Mouse (Mus musculus) hindbrain, embryonic 12.5 days (tissue): ENCODE results near the gene Prdm16. TPM values are rescaled to one million over a fixed set of nuclear protein-coding genes. Genes with fewer than 3 reads are reported as not detected.

ENCODE experiments used
- ATAC-seq: fragments of 200-750 bp; cut with Nextera tagmentation; 2 replicates; pipeline ENCODE4 v1.8.0; 2017; ENCODE audit warnings: moderate TSS enrichment; ENCODE audit not compliant: low FRiP score
- H3K27ac ChIP-seq: fragments of 300-500 bp; sonication (generic); 2 replicates; pipeline ENCODE4 v1.5.1; 2016; ENCODE audit warnings: mild to moderate bottlenecking
- H3K27me3 ChIP-seq: fragments of 300-500 bp; sonication (generic); 2 replicates; pipeline ENCODE4 v1.6.1; 2016; ENCODE audit warnings: mild to moderate bottlenecking
- H3K36me3 ChIP-seq: fragments of 300-500 bp; sonication (generic); 2 replicates; pipeline ENCODE4 v1.6.1; 2016; ENCODE audit warnings: mild to moderate bottlenecking
- H3K4me1 ChIP-seq: fragments of 300-500 bp; sonication (generic); 2 replicates; pipeline ENCODE4 v1.6.1; 2016
- H3K4me2 ChIP-seq: fragments of 300-500 bp; sonication (generic); replicated peaks from 2 replicates; pipeline ENCODE4 v1.6.1; 2016; ENCODE audit warnings: mild to moderate bottlenecking
- H3K4me3 ChIP-seq: fragments of 300-500 bp; sonication (generic); 2 replicates; pipeline ENCODE4 v1.5.1; 2016; ENCODE audit warnings: mild to moderate bottlenecking
- H3K9ac ChIP-seq: fragments of 300-500 bp; sonication (generic); 2 replicates; pipeline ENCODE4 v1.6.1; 2016; ENCODE audit warnings: mild to moderate bottlenecking, moderate library complexity
- H3K9me3 ChIP-seq: fragments of 300-500 bp; sonication (generic); replicated peaks from 2 replicates; pipeline ENCODE4 v1.6.1; 2016; ENCODE audit warnings: mild to moderate bottlenecking
- WGBS: fragments of 180-500 bp; shearing (Covaris S2); methylation state at CpG from one replicate; pipeline ENCODE4 v1.1.7; 2016; 5-methylcytosine and 5-hydroxymethylcytosine counted together
- polyA plus RNA-seq: library from polyadenylated mRNA; unstranded; fragments of >200 nt; fragmentation: Nextera tagmentation; extraction: Ambion mirVana; gene quantifications from 2 replicates; pipeline ENCODE4 v1.2.1, GENCODE M21; 2016

The Prdm16 gene
- 26.4 and 32.3 TPM in 2 replicates for polyA plus RNA-seq

GRCm38 (mm10) chr4:154636721-154637311, at the start of gene Prdm16:
Gene Prdm16 (minus strand): TSS chr4:154636873.
- peaks cover 97% of the 10 kb centered on the region for H3K27me3 ChIP-seq
- H3K9me3 ChIP-seq: no peaks in the 10 kb centered on the region
- WGBS: under 1% methylated on average over 47 of the region's 47 CpGs
- no peaks in the 10 kb centered on the region for H3K36me3 ChIP-seq
- H3K27ac ChIP-seq: peak within 1 kb of the TSS; percentile 88
- H3K4me3 ChIP-seq: peak within 1 kb of the TSS; percentile 50
- peak within 1 kb of the TSS; percentile 72 for H3K9ac ChIP-seq
- H3K4me2 ChIP-seq: peak within 1 kb of the TSS; percentile 75
- peaks cover 61% of the 10 kb centered on the region for H3K4me1 ChIP-seq
- ATAC-seq: peak; percentile 33

DNA sequence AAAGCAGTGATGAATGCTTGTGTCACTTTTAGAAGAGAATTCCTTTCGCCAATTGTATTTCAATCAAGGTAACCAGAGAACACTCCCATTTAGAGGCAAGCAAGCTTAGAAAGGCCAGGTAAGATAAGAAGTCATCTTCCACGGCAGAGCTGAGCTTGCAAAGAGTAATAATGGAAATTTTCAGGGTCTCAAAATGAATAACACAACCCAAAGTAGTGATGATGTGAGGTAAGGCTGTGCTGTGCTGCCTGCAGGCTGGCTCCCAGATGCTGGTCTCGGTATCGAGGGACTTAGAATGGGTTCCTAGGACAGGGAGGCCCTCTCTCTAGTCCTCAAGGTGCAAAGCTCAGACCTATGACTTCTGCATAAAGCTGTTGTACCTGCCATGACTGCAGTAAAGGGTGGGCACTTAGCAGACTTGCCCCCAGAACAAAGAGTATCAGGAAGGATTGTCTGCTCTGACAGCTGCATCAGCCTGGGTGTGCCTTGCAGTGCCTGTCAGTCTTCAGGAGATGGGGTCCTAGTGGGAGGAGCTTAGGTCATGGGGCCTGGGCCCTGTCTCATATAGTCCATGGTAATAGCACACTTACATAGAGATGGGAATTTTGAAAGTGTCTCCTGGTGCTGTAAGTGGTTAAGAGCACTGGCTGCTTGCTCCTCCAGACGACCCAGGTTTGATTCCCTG, 46.5 kb upstream of the Prdm16 start:
- no peak for ATAC-seq
- peaks cover 17% of the 10 kb centered on the region for H3K27me3 ChIP-seq
- H3K9me3 ChIP-seq: no peaks in the 10 kb centered on the region
- 83% methylated on average over 5 of the region's 5 CpGs for WGBS
- H3K36me3 ChIP-seq: no peaks in the 10 kb centered on the region
- no peak overlapping the region for H3K9ac ChIP-seq
- no peak overlapping the region for H3K4me3 ChIP-seq
- H3K4me2 ChIP-seq: no peak overlapping the region
- no peaks in the 10 kb centered on the region for H3K4me1 ChIP-seq
- H3K27ac ChIP-seq: no peak overlapping the region

DNA sequence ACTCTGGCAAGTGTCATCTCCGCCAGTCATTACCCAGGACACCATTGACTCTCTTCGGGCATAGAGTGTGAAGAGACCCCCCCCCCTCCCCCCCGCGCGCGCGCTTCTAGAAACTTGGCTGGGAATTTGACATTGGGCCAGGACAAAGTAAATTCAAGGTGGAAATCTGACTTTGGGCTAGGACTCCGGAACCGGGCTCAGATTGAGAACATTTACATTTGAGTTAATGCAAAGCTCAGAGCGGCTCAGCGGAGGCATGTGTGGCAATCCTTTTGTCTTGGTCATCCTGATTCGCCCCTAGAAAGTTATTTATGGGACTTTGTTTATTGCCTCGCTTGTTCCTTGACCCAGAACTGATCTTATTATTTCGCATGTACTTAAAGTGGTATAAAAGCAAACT, 45.6 kb upstream of the Prdm16 start:
- Histone ChIP-seq H3K36me3 (no peaks in the 10 kb centered on the region), H3K4me1 (no peaks in the 10 kb centered on the region), H3K9ac (no peak overlapping the region), H3K9me3 (no peaks in the 10 kb centered on the region), H3K4me2 (no peak overlapping the region), H3K27me3 (peaks cover 18% of the 10 kb centered on the region), H3K27ac (no peak overlapping the region), H3K4me3 (no peak overlapping the region)
- ATAC-seq: no peak
- 48% methylated on average over 14 of the region's 14 CpGs for WGBS

- Histone ChIP-seq H3K36me3 (no peaks in the 10 kb centered on the region), H3K27ac (no peak overlapping the region; the same call in 1 of the 2 replicates), H3K4me3 (no peak overlapping the region), H3K9ac (no peak overlapping the region), H3K27me3 (peaks cover 25% of the 10 kb centered on the region; the same call in 1 of the 2 replicates), H3K9me3 (no peaks in the 10 kb centered on the region), H3K4me1 (peaks cover 11% of the 10 kb centered on the region; the same call in 1 of the 2 replicates), H3K4me2 (no peak overlapping the region)
- ATAC-seq: no peak
- WGBS: 62% methylated on average over 10 of the region's 10 CpGs
Measured at GRCm38 (mm10) chr4:154675441-154676000, 38.8 kb upstream of the Prdm16 start.

GRCm38 (mm10) chr4:154674966-154675365, 38.3 kb upstream of the Prdm16 start:
- peak overlapping the region; percentile 16; the same call in 1 of the 2 replicates for H3K4me2 ChIP-seq
- H3K9ac ChIP-seq: no peak overlapping the region
- no peak overlapping the region for H3K4me3 ChIP-seq
- ATAC-seq: no peak
- 33% methylated on average over 15 of the region's 15 CpGs for WGBS
- peaks cover 11% of the 10 kb centered on the region; the same call in 1 of the 2 replicates for H3K4me1 ChIP-seq
- H3K27me3 ChIP-seq: peaks cover 25% of the 10 kb centered on the region; the same call in 1 of the 2 replicates
- no peaks in the 10 kb centered on the region for H3K9me3 ChIP-seq
- H3K36me3 ChIP-seq: no peaks in the 10 kb centered on the region
- H3K27ac ChIP-seq: no peak overlapping the region; the same call in 1 of the 2 replicates

DNA sequence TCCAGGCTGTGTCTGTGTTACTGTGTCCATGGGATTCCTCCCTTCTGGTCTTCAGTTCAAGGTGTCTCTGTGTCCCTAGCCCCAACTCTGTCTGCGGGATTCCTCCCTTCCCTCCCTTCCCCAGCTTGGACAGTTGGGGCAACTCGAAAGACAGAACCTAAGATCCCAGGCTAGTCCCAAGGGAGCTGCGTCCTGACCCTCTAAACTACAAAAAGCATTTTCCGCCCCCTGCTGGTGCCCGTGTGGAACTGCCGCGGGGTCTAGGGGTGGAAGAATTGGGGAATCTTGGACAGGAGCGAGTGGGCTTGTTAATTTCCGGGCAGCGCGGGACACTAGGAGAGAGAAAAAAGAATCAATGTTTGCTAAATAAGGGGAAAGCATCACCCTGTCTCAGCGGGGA, 37.9 kb upstream of the Prdm16 start:
- H3K4me2 ChIP-seq: peak overlapping the region; percentile 16; the same call in 1 of the 2 replicates
- no peak overlapping the region for H3K4me3 ChIP-seq
- WGBS: 3% methylated on average over 12 of the region's 12 CpGs
- no peaks in the 10 kb centered on the region for H3K36me3 ChIP-seq
- H3K4me1 ChIP-seq: peaks cover 11% of the 10 kb centered on the region; the same call in 1 of the 2 replicates
- H3K27me3 ChIP-seq: peaks cover 25% of the 10 kb centered on the region; the same call in 1 of the 2 replicates
- no peak overlapping the region for H3K9ac ChIP-seq
- H3K9me3 ChIP-seq: no peaks in the 10 kb centered on the region
- no peak for ATAC-seq
- H3K27ac ChIP-seq: no peak overlapping the region

- 76% methylated on average over 4 of the region's 4 CpGs for WGBS
- peaks cover 11% of the 10 kb centered on the region; the same call in 1 of the 2 replicates for H3K4me1 ChIP-seq
- no peaks in the 10 kb centered on the region for H3K36me3 ChIP-seq
- ATAC-seq: no peak
- H3K27ac ChIP-seq: no peak overlapping the region
- peaks cover 25% of the 10 kb centered on the region; the same call in 1 of the 2 replicates for H3K27me3 ChIP-seq
- H3K4me3 ChIP-seq: no peak overlapping the region
- H3K9ac ChIP-seq: no peak overlapping the region
- H3K4me2 ChIP-seq: no peak overlapping the region
- H3K9me3 ChIP-seq: no peaks in the 10 kb centered on the region
Measured at GRCm38 (mm10) chr4:154673986-154674385, 37.3 kb upstream of the Prdm16 start.

DNA sequence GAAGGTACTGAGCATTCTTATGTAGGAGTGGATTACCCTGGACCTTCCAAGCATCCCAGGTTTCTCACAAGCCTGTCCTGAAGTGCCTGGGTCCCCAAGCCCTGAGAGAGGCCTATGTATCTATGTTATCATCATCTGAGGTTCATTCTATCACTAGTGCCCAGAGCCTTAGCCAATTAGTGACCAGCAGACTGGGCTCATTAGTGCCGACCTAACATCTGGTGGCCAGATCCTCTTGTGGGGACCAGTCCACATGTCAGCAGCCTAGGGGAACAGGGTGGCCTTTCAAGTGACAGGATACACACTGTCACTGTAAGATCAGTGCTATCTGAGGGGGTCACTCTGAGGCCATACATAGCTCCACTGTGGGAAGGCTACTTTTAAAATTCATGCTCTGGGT, 35.4 kb upstream of the Prdm16 start:
- WGBS: 61% methylated on average over 1 of the region's 1 CpGs
- no peak overlapping the region for H3K27ac ChIP-seq
- peaks cover 15% of the 10 kb centered on the region; the same call in 1 of the 2 replicates for H3K27me3 ChIP-seq

GRCm38 (mm10) chr4:154671232-154671912, 34.7 kb upstream of the Prdm16 start:
- no peak for ATAC-seq
- Histone ChIP-seq H3K9ac (no peak overlapping the region), H3K4me1 (peaks cover 11% of the 10 kb centered on the region; the same call in 1 of the 2 replicates), H3K9me3 (no peaks in the 10 kb centered on the region), H3K4me2 (no peak overlapping the region), H3K27me3 (peaks cover 10% of the 10 kb centered on the region; the same call in 1 of the 2 replicates), H3K27ac (no peak overlapping the region), H3K4me3 (no peak overlapping the region), H3K36me3 (no peaks in the 10 kb centered on the region)
- WGBS: 84% methylated on average over 8 of the region's 8 CpGs

More for the DNA sequence above, 35.4 kb upstream of the Prdm16 start:
- Histone ChIP-seq H3K4me2 (no peak overlapping the region), H3K4me3 (no peak overlapping the region), H3K9me3 (no peaks in the 10 kb centered on the region), H3K4me1 (peaks cover 11% of the 10 kb centered on the region; the same call in 1 of the 2 replicates), H3K36me3 (no peaks in the 10 kb centered on the region), H3K9ac (no peak overlapping the region)
- ATAC-seq: no peak

DNA sequence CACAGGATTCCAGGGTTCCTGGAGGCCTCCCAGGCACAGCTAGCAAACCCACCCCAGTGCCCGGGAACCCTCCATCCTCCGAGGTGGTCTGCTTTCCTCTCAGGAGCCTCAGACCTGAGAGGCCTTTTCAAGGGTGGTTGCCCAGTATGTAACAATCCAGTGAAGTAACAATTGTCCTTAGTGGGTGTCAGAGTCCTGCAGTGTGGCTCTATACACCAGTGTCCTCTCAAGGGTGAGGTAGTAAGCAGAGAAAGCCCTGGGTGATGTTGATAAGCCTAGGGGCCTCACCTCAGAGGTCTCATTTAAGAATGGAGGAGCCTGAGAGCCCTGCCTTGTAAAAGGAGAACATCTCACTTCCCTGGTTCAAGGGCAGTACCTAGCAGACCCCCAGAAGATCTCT, 31.1 kb upstream of the Prdm16 start, which contains the start of gene Actrt2:
TSS of gene Actrt2 (minus strand) at position 101 of the 400 bp plus-strand sequence.
- Histone ChIP-seq H3K4me3 (no peak within 1 kb of the TSS), H3K4me1 (peaks cover 7% of the 10 kb centered on the region; the same call in 1 of the 2 replicates), H3K36me3 (no peaks in the 10 kb centered on the region), H3K9ac (no peak within 1 kb of the TSS), H3K9me3 (no peaks in the 10 kb centered on the region), H3K4me2 (no peak within 1 kb of the TSS), H3K27ac (no peak within 1 kb of the TSS), H3K27me3 (peaks cover 17% of the 10 kb centered on the region; the same call in 1 of the 2 replicates)
- no peak for ATAC-seq
- 79% methylated on average over 2 of the region's 2 CpGs for WGBS

GRCm38 (mm10) chr4:154662681-154663215, 26.1 kb upstream of the Prdm16 start:
- Histone ChIP-seq H3K9ac (no peak overlapping the region), H3K27me3 (peaks cover 30% of the 10 kb centered on the region), H3K4me1 (peaks cover 11% of the 10 kb centered on the region; the same call in 1 of the 2 replicates), H3K4me3 (no peak overlapping the region), H3K27ac (no peak overlapping the region), H3K36me3 (no peaks in the 10 kb centered on the region), H3K9me3 (no peaks in the 10 kb centered on the region), H3K4me2 (no peak overlapping the region)
- 57% methylated on average over 12 of the region's 12 CpGs for WGBS
- no peak for ATAC-seq
